Mouse (Mus musculus) limb, embryonic 12.5 days (tissue): ENCODE results near the gene Mbd6. TPM values are rescaled to one million over a fixed set of nuclear protein-coding genes. Genes with fewer than 3 reads are reported as not detected.
"Not testable (repeated sequence)": the region's sequence is repeated elsewhere in the genome, so short reads cannot be mapped to it uniquely, and the experiment has no call there.

ENCODE experiments used
- ATAC-seq: fragments of 200-750 bp; cut with Nextera tagmentation; 2 replicates; pipeline ENCODE4 v1.8.0; 2017; ENCODE audit warnings: low read depth, moderate TSS enrichment; ENCODE audit not compliant: insufficient number of reproducible peaks, insufficient read depth, low FRiP score, low TSS enrichment
- H3K27ac ChIP-seq: fragments of 300-500 bp; sonication (generic); 2 replicates; pipeline ENCODE4 v1.5.1; 2016; ENCODE audit warnings: mild to moderate bottlenecking, moderate library complexity
- H3K27me3 ChIP-seq: fragments of 300-500 bp; sonication (generic); 2 replicates; pipeline ENCODE4 v1.6.1; 2016; ENCODE audit warnings: mild to moderate bottlenecking, moderate library complexity
- H3K36me3 ChIP-seq: fragments of 300-500 bp; sonication (generic); 2 replicates; pipeline ENCODE4 v1.6.1; 2016; ENCODE audit warnings: mild to moderate bottlenecking, moderate library complexity
- H3K4me1 ChIP-seq: fragments of 300-500 bp; sonication (generic); replicated peaks from 2 replicates; pipeline ENCODE4 v1.6.1; 2016
- H3K4me2 ChIP-seq: fragments of 300-500 bp; sonication (generic); 2 replicates; pipeline ENCODE4 v1.6.1; 2016; ENCODE audit warnings: mild to moderate bottlenecking, moderate library complexity
- H3K4me3 ChIP-seq: fragments of 300-500 bp; sonication (generic); replicated peaks from 2 replicates; pipeline ENCODE4 v1.5.1; 2016; ENCODE audit warnings: mild to moderate bottlenecking
- H3K9ac ChIP-seq: fragments of 300-500 bp; sonication (generic); replicated peaks from 2 replicates; pipeline ENCODE4 v1.6.1; 2016; ENCODE audit warnings: mild to moderate bottlenecking, moderate library complexity
- H3K9me3 ChIP-seq: fragments of 300-500 bp; sonication (generic); 2 replicates; pipeline ENCODE4 v1.6.1; 2016; ENCODE audit warnings: mild to moderate bottlenecking, moderate library complexity
- WGBS: fragments of 180-500 bp; shearing (Covaris S2); methylation state at CpG from one replicate; pipeline ENCODE4 v1.1.7; 2016; 5-methylcytosine and 5-hydroxymethylcytosine counted together
- polyA plus RNA-seq: library from polyadenylated mRNA; unstranded; fragments of >200 nt; fragmentation: Nextera tagmentation; extraction: Ambion mirVana; gene quantifications from 2 replicates; pipeline ENCODE4 v1.2.1, GENCODE M21; 2016

The Mbd6 gene
- polyA plus RNA-seq, 1 experiment from 2014 or later = 17.2 TPM

- Histone ChIP-seq H3K27me3 (peaks cover 79% of the 10 kb centered on the region), H3K9ac (peak overlapping the region; percentile 66; the same call in 1 of the 2 replicates)
These were observed 36.7 kb upstream of the Mbd6 start for GRCm38 (mm10) chr10:127325454-127326016.

GRCm38 (mm10) chr10:127324495-127324894, 35.7 kb upstream of the Mbd6 start:
- WGBS = 10% methylated on average over 7 of the region's 7 CpGs
- no peak for ATAC-seq
- Histone ChIP-seq H3K9ac (no peak overlapping the region), H3K4me1 (peaks cover 21% of the 10 kb centered on the region), H3K36me3 (no peaks in the 10 kb centered on the region), H3K4me3 (no peak overlapping the region; the same call in 1 of the 2 replicates), H3K4me2 (peak overlapping the region; percentile 4; the same call in 1 of the 2 replicates), H3K27ac (no peak overlapping the region), H3K9me3 (no peaks in the 10 kb centered on the region), H3K27me3 (peaks cover 79% of the 10 kb centered on the region)

More at GRCm38 (mm10) chr10:127325454-127326016, 36.7 kb upstream of the Mbd6 start:
- Histone ChIP-seq H3K4me3 (peak overlapping the region; percentile 56), H3K4me1 (peaks cover 21% of the 10 kb centered on the region), H3K4me2 (peak overlapping the region; percentile 95), H3K27ac (no peak overlapping the region), H3K36me3 (peaks cover 10% of the 10 kb centered on the region), H3K9me3 (no peaks in the 10 kb centered on the region)
- no peak for ATAC-seq
- 19% methylated on average over 14 of the region's 14 CpGs for WGBS

- WGBS = 75% methylated on average over 17 of the region's 17 CpGs
- ATAC-seq = no peak
- no peak overlapping the region for H3K4me2 ChIP-seq
- H3K27ac ChIP-seq = no peak overlapping the region
- H3K36me3 ChIP-seq = no peaks in the 10 kb centered on the region
- no peak overlapping the region for H3K4me3 ChIP-seq
- H3K9ac ChIP-seq = no peak overlapping the region
- H3K9me3 ChIP-seq = no peaks in the 10 kb centered on the region
- H3K27me3 ChIP-seq = peaks cover 70% of the 10 kb centered on the region
- peaks cover 21% of the 10 kb centered on the region for H3K4me1 ChIP-seq
These were observed 34.5 kb upstream of the Mbd6 start for GRCm38 (mm10) chr10:127323131-127323855.

DNA sequence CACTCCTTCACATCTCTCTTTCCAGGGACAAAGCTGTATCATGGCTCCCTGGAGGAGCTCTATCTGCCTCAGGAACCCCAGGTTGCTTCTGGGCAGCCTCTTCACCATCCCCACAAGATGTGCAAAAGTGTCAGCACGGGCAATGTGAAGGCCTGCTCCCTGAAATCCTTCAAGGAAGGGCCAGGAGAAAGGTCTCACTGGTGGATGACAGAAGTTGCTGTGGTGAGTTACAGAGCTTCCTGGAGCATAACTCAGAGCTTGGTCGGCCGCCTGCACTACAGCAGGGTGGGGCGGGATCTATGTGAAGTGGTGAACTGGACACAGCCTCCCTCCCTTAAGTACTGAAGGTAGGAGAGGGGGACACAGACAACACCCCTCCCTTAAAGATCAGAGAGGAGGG, 33.9 kb upstream of the Mbd6 start:
- Histone ChIP-seq H3K27me3 (peaks cover 67% of the 10 kb centered on the region), H3K9ac (no peak overlapping the region), H3K4me3 (no peak overlapping the region), H3K27ac (no peak overlapping the region), H3K4me2 (no peak overlapping the region), H3K9me3 (no peaks in the 10 kb centered on the region), H3K4me1 (peaks cover 21% of the 10 kb centered on the region), H3K36me3 (no peaks in the 10 kb centered on the region)
- no peak for ATAC-seq
- WGBS = 73% methylated on average over 4 of the region's 4 CpGs

- Histone ChIP-seq H3K9ac (no peak overlapping the region), H3K4me1 (peaks cover 21% of the 10 kb centered on the region), H3K27ac (no peak overlapping the region), H3K4me2 (no peak overlapping the region), H3K36me3 (no peaks in the 10 kb centered on the region), H3K4me3 (no peak overlapping the region), H3K9me3 (no peaks in the 10 kb centered on the region), H3K27me3 (peaks cover 62% of the 10 kb centered on the region)
- ATAC-seq = no peak
- 67% methylated on average over 13 of the region's 13 CpGs for WGBS
These were observed 33.4 kb upstream of the Mbd6 start for GRCm38 (mm10) chr10:127322178-127322577.

DNA sequence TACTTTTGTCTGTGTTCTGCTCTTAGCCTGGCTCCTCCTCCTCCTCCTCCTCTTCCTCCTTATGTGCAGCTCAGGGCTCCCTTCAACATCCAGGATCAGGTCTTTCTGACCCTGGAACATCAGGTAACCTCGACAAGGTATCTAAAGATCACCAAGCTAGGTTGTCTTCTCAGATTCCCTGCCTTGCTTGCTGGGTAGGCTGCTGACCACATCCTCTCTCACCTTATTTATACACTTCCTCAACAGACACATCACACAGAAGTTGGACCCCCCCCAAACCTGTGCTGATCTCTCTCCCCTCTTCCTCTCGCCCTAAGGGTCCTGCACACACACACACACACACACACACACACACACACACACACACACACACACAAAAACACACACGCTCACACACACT, 32.8 kb upstream of the Mbd6 start, which contains the start of gene Arhgap9:
Gene Arhgap9, plus strand, starts transcription at position 344 of the 400 bp plus-strand sequence.
- peaks cover 57% of the 10 kb centered on the region for H3K27me3 ChIP-seq
- H3K9me3 ChIP-seq = no peaks in the 10 kb centered on the region
- WGBS = 63% methylated on average over 3 of the region's 3 CpGs
- no peak within 1 kb of the TSS for H3K4me2 ChIP-seq
- H3K4me1 ChIP-seq = peaks cover 18% of the 10 kb centered on the region
- ATAC-seq = no peak
- H3K4me3 ChIP-seq = no peak within 1 kb of the TSS
- H3K9ac ChIP-seq = no peak within 1 kb of the TSS
- H3K27ac ChIP-seq = no peak within 1 kb of the TSS
- no peaks in the 10 kb centered on the region for H3K36me3 ChIP-seq

- Histone ChIP-seq H3K27ac (no peak overlapping the region), H3K9me3 (no peaks in the 10 kb centered on the region)
- 73% methylated on average over 7 of the region's 7 CpGs for WGBS
These were observed 31.2 kb upstream of the Mbd6 start for GRCm38 (mm10) chr10:127319969-127320368.

GRCm38 (mm10) chr10:127318009-127318408, 29.2 kb upstream of the Mbd6 start:
- no peak for ATAC-seq
- no peak overlapping the region for H3K4me3 ChIP-seq
- H3K36me3 ChIP-seq = no peaks in the 10 kb centered on the region
- WGBS = 44% methylated on average over 4 of the region's 4 CpGs
- no peak overlapping the region for H3K9ac ChIP-seq
- H3K9me3 ChIP-seq = no peaks in the 10 kb centered on the region
- H3K4me2 ChIP-seq = no peak overlapping the region
- H3K27me3 ChIP-seq = peaks cover 23% of the 10 kb centered on the region
- no peaks in the 10 kb centered on the region for H3K4me1 ChIP-seq
- no peak overlapping the region for H3K27ac ChIP-seq

More at GRCm38 (mm10) chr10:127319969-127320368, 31.2 kb upstream of the Mbd6 start:
- H3K4me1 ChIP-seq = peaks cover 3% of the 10 kb centered on the region; the same call in 1 of the 2 replicates
- H3K4me2 ChIP-seq = no peak overlapping the region
- no peaks in the 10 kb centered on the region for H3K36me3 ChIP-seq
- no peak for ATAC-seq
- H3K4me3 ChIP-seq = no peak overlapping the region
- H3K9ac ChIP-seq = no peak overlapping the region
- peaks cover 40% of the 10 kb centered on the region for H3K27me3 ChIP-seq

DNA sequence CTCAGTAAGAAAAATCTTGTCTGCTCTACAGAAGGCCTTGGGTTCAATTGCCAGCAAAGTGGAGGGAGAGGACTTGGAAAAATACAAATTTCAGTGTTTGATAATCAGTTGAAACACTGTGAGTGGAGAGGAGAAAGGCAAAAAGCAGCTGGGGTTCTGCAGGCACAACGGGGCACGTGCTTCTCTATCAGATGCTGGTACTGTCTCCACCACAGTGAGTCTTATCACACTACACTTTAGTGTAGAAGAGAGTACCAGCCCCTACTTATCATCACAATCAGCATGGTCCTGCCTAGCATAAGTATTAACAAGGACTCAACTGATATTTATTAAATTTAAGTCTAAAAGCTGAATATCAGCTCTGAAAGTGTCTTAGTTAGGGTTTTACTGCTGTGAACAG, 28.5 kb upstream of the Mbd6 start:
- Histone ChIP-seq H3K27me3 (peaks cover 17% of the 10 kb centered on the region), H3K27ac (no peak overlapping the region), H3K9me3 (no peaks in the 10 kb centered on the region), H3K4me1 (no peaks in the 10 kb centered on the region), H3K36me3 (no peaks in the 10 kb centered on the region), H3K4me2 (no peak overlapping the region), H3K9ac (no peak overlapping the region), H3K4me3 (no peak overlapping the region)
- 82% methylated on average over 2 of the region's 2 CpGs for WGBS
- no peak for ATAC-seq

GRCm38 (mm10) chr10:127314950-127315349, 26.1 kb upstream of the Mbd6 start:
- H3K4me1 ChIP-seq, H3K27me3 ChIP-seq, ATAC-seq, H3K36me3 ChIP-seq, H3K27ac ChIP-seq, H3K4me3 ChIP-seq, H3K9me3 ChIP-seq, H3K4me2 ChIP-seq, H3K9ac ChIP-seq: not testable (repeated sequence)
- WGBS = 74% methylated on average over 1 of the region's 1 CpGs

- not testable (repeated sequence) for ATAC-seq, H3K9me3 ChIP-seq, H3K27ac ChIP-seq, H3K4me3 ChIP-seq, H3K27me3 ChIP-seq, H3K4me1 ChIP-seq, H3K9ac ChIP-seq, H3K4me2 ChIP-seq
- 90% methylated on average over 5 of the region's 5 CpGs for WGBS
- peaks cover 15% of the 10 kb centered on the region for H3K36me3 ChIP-seq
These were observed 24.7 kb upstream of the Mbd6 start for GRCm38 (mm10) chr10:127313516-127313915.
